Mouse (Mus musculus): Measurements from ENCODE around the gene Oat. TPM values are rescaled to one million over a fixed set of nuclear protein-coding genes. Genes with fewer than 3 reads are reported as not detected.

Gene Oat
- polyA plus RNA-seq (2014; fragmentation: Illumina TruSeq; extraction: RNeasy Lipid Tissue Mini Kit (QIAGEN cat#74804); ENCODE audit: insufficient read depth, low read depth, low replicate concordance) = 176 TPM

DNA sequence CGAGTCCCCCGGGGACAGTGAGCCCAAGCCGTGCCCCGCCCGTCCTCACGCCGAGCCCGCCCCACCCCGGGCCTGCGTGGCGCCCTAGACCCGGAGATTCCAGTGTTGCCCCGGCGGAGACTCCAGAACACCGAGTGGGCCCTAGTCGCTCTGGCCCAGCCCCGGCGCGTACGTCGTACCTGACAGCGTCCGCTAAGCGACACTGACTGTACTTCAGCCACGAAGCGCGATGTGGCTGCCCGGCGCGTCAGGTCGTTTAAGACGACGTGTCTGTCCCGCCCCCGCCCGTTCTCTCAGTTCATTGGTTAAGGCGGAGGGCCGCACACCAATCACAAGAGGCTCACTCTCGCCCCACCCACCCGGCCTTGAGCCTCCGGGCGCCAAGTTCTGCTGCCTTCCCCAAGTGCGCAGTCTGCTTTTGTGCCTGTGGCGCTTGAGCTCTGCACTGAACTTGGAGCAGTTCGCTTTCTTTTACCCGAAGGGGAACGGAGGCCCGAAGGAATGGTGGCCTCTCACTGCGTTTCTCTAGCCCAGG lies at the start of gene Oat:
Gene Oat (minus strand): TSS at position 283 of the 535 bp plus-strand sequence.

DNA sequence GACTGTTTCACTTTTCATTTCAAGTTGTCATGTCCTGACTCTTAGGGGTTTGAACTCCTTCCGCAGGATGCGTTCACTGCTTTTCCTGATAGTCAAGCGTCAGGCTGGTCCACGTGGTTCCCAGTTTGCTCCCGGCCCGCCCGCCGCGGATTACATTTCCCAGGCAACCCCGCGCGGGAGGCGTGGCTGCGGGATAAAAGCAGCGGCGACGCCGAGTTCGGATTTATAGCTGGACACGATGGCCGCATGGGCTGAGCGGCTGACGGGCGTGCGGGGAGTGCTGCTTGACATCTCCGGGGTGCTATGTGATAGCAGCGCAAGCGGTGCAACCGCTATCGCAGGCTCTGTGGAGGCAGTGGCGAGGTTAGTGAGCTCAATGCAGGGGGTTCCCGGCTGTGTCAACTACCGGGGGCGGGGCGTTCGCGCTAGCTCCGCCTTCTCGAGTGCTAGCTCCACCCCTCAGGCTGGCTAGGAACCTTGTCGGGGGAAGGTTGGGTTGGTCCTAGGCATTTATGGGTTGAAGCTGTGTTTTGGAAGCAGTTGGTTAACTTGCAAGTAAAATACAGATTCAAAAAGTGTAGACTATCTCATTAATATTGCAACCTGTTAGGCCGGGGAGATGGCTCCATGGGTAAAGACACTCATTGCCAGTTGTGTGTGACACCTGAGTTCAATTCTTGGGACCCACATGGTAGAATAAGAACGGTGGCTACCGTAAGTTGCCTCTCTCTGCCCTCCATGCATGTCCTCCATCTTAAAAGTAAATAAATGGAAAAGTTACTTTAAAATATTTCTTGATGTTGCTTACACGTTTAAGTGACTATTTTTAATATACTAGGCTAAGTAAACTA lies 34.5 kb upstream of the Oat start, which contains the start of gene Lhpp:
Gene Lhpp (plus strand): TSS at position 171 of the 851 bp plus-strand sequence.

DNA sequence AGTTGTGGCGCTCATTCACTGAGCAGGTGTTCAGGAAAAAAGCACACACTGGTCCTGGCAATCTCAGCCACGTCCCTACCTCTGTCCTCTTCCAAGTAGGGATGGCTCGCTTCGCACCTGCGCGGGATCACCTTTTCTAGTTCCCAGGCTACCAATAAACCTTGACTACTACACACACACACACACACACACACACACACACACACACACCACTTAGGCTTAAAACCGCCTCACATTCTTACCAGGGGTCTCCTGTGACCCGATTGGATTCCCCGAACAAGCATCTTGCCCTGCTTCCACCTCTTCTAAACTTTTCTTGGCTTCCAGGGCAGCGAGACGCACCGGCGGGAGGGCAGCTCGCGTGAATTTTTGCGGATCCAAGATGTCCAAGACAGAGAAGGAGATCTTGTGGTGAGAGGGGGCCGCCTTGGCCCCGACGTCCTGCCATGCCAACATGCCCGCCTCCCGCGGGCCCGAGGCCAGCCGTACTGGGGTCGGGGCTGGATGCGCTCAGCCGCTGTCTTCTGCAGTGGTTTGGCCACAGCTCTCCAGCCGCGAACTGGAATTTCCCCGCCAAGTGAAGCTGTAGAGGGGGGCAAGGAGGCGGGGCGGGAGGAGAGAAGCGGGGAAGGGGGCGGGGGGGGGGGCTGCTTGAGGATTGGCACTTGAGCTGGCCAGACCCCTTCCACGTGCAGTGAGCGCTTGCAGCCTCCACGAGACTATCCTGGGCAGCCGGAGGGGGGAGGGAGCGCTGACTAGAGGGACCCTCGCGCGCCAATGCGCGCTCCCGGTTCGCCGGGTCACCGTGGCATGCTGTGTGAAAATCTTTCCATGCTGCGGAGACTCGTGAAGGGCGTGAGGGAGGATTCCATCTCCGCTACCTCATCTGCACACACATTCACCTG lies 23.1 kb upstream of the Oat start, which contains the start of gene Nkx1-2:
Gene Nkx1-2 (minus strand): TSS at position 567 of the 905 bp plus-strand sequence.

Other genes with a start within 250 kb of the Oat start
- not detected for gene Nkx1-2, start 23.2 kb upstream of the Oat start, polyA plus RNA-seq (2014; fragmentation: Illumina TruSeq; extraction: RNeasy Lipid Tissue Mini Kit (QIAGEN cat#74804); ENCODE audit: insufficient read depth, low read depth, low replicate concordance)
- 9.2 TPM for gene Lhpp, start 34.2 kb upstream of the Oat start, polyA plus RNA-seq (2014; fragmentation: Illumina TruSeq; extraction: RNeasy Lipid Tissue Mini Kit (QIAGEN cat#74804); ENCODE audit: insufficient read depth, low read depth, low replicate concordance)
- 17.5 TPM for gene Fam53b, start 237.5 kb upstream of the Oat start, polyA plus RNA-seq (2014; fragmentation: Illumina TruSeq; extraction: RNeasy Lipid Tissue Mini Kit (QIAGEN cat#74804); ENCODE audit: insufficient read depth, low read depth, low replicate concordance)